Mouse (Mus musculus): Measurements from ENCODE around the gene Ankfn1. TPM values are rescaled to one million over a fixed set of nuclear protein-coding genes. Genes with fewer than 3 reads are reported as not detected.

Gene Ankfn1
- total RNA-seq, 2 experiments from 2014 or later: 0.12 TPM; not detected in 1

DNA sequence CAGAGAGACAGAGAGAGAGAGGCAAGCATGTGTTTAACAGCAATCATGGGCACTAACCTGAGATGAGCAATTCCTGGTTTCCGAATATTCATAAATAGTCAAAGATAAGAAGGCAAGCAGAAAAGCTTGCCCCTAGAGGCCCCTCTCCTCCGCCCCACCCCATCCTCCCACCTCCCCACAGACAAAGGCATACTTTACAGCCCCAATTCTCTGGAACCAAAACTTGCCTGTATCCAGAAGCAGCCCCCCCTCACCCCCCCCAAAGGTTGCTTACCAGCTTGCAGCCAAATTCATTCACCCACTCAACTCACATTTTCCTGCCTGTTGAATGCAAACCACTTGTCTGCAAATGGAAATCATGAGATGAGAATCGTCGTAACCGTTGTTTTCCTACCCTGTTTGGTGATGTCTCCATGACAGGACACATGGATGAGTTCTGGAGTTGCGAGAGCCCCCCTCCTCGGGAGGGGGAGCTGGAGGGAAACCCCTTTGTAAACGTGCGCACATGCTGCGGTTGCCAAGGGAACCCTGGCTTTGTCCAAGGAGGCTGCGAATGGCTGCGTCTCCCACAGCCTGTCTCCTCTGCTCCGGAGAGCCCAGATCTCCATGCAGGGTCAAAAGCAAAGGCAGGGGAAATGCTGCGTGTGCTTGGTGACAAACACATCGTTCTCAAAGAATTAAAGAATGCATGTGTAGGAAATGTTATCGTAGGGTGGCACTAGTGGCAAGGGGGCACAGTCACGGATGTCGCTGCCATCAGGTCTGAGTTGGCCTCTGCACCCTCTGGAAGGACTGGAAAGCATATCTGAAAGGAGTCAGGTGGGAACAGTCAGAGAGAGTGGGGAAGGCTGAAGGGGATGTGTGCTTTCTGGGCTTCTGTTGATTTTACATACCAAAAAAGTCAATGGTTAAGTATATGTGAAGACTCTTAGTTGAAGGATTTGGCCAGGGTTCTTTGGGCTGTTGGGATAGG, 80.7 kb downstream of the Ankfn1 start:
- DNase-seq: no peak
- intact Hi-C loops (cut with DNase I): no loop called here

- intact Hi-C loops (cut with DNase I): no loop called here
- DNase-seq: no peak
These were observed 83.8 kb downstream of the Ankfn1 start for GRCm38 (mm10) chr11:89693686-89694085.

- intact Hi-C loops (cut with DNase I): no loop called here
- DNase-seq: no peak
These were observed 100.5 kb downstream of the Ankfn1 start for GRCm38 (mm10) chr11:89676922-89677321.

DNA sequence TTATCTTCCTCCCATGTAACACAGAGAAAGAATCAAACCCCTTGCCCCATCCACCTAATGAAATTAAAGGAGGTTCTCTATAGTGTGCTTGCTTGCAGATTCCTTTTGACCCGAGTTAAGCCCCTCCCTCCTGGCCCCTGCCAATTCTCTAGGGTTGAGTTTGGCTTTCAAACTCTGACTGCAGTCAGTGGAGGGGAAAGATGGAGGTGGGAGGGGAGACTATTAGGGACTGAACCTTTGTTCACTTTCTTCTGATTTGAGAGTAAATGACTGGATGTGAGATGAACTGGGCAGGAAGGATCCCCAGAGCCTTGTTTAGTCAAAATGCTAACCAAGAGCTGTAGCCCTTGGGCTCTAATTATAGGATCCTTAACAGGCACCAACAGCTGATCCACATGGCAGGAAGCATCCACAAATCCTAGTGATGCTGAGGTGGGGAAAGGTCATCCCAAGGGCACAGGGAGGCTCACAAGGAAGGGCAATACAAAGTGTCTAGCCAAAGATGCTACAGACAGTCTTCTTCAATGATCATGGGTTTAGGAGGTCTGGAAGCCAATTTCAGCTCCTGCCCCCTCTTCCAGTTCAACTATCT, 103.4 kb downstream of the Ankfn1 start:
- no peak for DNase-seq
- intact Hi-C loops (cut with DNase I): no loop called here

DNA sequence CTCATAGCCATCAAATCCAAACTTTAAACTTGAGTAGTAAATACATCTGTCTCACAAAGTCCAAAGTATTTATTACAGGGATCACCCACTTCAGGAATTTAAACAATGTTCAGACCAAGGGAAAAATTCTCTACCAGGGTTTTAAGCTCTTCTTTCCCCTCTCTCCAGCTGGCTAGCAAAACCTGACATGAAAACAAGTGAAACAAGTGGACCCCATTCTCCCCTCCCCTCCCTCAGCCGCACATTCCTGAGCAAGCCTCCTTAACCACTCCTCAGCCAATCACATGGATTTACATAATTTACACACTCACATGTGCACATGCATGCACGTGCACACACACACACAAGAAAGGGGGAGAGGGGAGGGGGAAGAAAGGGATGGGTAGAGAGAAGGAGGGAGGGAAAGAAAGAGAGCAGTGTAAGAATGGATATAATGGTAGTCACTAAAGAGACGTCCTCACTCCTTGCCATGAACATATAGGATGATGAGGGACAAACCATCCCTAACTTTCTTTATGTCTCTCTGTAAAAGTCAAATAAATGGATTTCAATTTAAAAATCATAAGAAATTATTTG, 104.9 kb downstream of the Ankfn1 start:
- intact Hi-C loops (cut with DNase I): no loop called here
- no peak for DNase-seq

- intact Hi-C loops (cut with DNase I): no loop called here
- no peak for DNase-seq
These were observed 112.1 kb downstream of the Ankfn1 start for GRCm38 (mm10) chr11:89665170-89665880.

GRCm38 (mm10) chr11:89659048-89659447, 118.4 kb downstream of the Ankfn1 start:
- intact Hi-C loops (cut with DNase I): no loop called here
- no peak for DNase-seq

DNA sequence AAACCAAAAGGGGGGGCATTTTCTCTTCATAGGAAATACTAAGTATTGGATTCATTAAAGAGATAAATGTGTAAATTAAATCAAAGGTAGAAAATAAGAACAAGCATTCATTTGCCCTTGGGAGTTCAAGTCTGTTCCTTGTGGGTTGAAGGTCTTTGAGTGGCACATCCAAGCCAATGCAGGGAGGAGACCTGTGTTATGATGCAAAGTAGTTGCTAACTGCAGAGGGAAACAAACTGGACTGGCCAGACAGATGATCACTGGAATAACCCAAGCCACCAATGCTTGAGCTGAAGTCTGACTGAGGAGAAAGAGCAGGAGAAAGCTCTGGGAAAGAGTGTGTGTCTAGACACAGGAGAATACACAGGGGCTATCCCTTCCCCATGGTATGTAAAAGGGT, 120.9 kb downstream of the Ankfn1 start:
- intact Hi-C loops (cut with DNase I): no loop called here
- no peak for DNase-seq

DNA sequence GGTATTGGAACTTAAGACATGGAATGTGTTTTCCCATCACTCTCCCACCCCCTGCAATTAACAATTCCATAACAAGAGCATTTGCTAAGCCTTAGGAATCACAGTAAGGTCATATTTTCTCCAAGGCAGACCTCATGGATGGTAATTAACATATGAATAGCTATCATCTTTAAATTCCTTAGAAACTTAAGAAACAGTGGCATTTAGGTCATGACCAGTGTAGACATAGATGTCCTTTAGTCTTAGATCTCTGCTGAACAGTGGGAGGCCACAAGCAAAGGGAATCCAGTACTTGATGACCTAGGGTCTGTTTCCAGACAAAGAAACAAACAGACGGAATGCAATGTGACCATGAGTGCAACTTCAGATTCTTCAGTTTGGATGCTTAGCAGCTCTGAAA, 141.7 kb downstream of the Ankfn1 start:
- intact Hi-C loops (cut with DNase I): no loop called here

GRCm38 (mm10) chr11:89631315-89631714, 146.1 kb downstream of the Ankfn1 start:
- no peak for DNase-seq
- intact Hi-C loops (cut with DNase I): no loop called here

More for the DNA sequence above, 141.7 kb downstream of the Ankfn1 start:
- DNase-seq: no peak

- DNase-seq: no peak
- intact Hi-C loops (cut with DNase I): no loop called here
These were observed 148.9 kb downstream of the Ankfn1 start for GRCm38 (mm10) chr11:89628562-89628961.

DNA sequence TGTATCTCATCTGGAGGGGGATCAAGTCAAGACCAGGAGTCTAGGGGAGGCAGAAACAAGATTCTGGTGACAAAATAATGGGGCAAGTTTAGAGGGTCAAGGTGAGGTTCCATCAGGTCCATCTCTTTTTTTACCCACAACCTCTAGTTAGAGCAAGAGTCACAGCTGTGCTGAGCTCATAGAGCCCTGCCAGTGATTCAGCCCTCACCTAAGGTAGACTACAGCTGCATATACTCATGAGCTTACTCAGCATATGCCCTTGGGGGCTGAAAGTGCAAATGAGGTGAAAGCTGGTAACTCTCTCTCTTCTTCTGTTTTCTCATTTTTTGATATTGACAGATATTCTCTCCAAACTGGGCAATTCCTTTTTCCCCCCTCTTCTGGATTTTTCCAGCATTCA, 150.2 kb downstream of the Ankfn1 start:
- DNase-seq: no peak
- intact Hi-C loops (cut with DNase I): no loop called here

- intact Hi-C loops (cut with DNase I): no loop called here
- DNase-seq: no peak
These were observed 153.6 kb downstream of the Ankfn1 start for GRCm38 (mm10) chr11:89623698-89624445.

DNA sequence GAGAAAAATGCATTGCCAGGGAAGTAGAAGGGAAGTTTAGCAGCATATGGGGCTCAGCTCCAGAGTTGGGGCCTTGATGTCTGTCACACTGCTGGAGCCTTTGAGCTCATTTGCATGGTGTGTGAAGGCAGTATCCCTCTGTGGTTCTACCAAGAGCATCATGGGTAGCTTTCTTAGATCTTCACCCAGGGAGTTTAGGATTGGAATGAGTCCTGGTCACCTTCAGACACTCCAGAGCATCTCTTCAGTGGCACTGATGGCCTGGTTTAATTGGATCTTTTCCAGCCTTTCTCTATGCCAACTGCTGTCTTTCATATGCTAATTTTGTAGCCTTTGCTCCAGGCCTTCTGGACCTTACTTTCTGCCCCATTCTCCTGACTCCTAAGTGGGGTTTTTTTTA, 157.5 kb downstream of the Ankfn1 start:
- DNase-seq: no peak
- intact Hi-C loops (cut with DNase I): no loop called here

- intact Hi-C loops (cut with DNase I): no loop called here
- DNase-seq: no peak
These were observed 161.6 kb downstream of the Ankfn1 start for GRCm38 (mm10) chr11:89615806-89616205.

DNA sequence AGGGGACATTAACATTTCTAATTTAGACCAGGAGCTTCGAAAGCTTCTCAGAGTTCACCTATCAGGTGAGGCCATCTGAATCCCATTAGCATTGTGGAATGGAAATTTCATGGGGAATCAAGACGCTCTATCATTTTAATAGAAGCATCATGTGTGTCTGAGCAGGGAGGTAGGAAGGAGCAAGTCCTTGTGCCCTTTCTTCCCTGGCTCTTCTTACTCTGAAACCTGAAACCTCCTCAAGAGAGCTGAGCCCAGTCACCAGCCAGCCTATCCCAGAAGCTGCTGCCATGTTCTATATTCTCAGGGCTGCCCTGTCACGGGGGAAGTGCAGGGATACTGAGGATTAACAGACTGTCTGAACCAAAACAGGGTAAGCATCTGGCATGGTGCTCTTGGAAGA, 165.9 kb downstream of the Ankfn1 start:
- intact Hi-C loops (cut with DNase I): no loop called here
- no peak for DNase-seq

DNA sequence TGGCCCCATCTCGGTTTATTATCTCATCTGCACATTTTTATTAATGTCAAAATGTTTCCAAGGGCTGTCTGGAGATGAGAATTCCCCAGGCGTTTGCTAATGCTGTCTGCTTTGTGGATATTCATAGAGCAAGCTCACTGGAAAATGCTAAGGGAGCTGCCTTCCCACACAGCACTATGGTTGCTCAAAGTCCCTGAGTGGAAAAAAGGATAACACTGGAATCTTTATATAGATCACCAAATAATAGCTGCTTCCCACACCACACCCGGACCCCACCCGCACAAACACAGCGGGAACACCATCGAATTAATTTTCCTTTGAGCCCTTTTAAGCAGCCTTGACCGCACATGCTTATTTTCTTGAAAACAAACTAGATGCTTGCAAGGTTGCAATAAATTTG, 169.4 kb downstream of the Ankfn1 start:
- DNase-seq: no peak
- intact Hi-C loops (cut with DNase I): no loop called here

- no peak for DNase-seq
- intact Hi-C loops (cut with DNase I): no loop called here
These were observed 170.2 kb downstream of the Ankfn1 start for GRCm38 (mm10) chr11:89607270-89607669.

GRCm38 (mm10) chr11:89606346-89606745, 171.1 kb downstream of the Ankfn1 start:
- DNase-seq: no peak
- intact Hi-C loops (cut with DNase I): no loop called here

DNA sequence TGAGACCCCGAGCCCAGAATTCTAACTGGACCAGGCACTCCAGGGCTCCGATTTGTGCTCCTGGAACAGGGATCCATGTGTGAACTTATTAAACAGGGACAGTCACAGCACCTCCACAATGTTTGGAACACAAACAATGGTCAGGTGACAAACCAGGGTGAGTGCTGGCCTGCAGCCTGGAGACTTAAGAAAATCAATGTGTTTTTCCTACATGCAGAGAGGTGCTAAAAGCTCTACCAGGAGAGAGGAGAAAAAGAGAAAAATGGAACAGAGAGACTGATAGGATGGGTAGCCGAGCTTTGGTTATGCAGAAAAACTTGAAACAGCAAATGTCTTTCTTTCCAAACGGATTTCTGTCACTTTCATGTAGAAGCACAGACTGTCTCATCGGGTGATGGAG, 174.5 kb downstream of the Ankfn1 start:
- intact Hi-C loops (cut with DNase I): no loop called here
- DNase-seq: no peak

All from heart, postnatal 14 days (tissue).